Mouse (Mus musculus): ENCODE data around the gene Gm5129. TPM values are rescaled to one million over a fixed set of nuclear protein-coding genes. Genes with fewer than 3 reads are reported as not detected.

Gm5129 gene
- polyA plus RNA-seq, 1 experiment from 2014 or later: not detected

DNA sequence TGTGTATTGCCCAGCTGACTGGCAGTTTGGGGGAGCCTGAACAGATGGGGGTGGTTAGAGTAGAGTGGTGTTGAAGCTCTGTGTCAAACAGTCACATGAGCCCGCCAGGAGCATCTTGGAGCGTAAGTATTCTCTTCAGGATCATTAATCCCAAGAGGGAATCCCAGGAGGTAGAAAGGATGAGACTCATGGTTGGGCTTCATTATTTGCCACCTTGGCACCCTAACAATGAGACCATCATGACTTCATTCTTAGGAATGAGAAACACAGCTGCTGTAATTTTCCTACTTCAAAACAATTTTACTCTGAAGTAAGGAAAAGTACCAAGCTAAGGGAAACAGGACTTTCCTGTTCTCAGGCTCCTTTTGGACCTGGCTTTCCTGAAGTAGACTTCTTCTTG is 10.4 kb downstream of the Gm5129 start:
- CTCF ChIA-PET: interaction anchor here (0.8 to 1.2 kb wide), 3 partner anchors 37 to 47 kb away, joined by 3 read pairs; no protein-coding TSS in a partner anchor
- in situ Hi-C loops (cut with MboI; ENCODE audit: low pct_unique_long_range_greater_than_20kb): no loop called here

DNA sequence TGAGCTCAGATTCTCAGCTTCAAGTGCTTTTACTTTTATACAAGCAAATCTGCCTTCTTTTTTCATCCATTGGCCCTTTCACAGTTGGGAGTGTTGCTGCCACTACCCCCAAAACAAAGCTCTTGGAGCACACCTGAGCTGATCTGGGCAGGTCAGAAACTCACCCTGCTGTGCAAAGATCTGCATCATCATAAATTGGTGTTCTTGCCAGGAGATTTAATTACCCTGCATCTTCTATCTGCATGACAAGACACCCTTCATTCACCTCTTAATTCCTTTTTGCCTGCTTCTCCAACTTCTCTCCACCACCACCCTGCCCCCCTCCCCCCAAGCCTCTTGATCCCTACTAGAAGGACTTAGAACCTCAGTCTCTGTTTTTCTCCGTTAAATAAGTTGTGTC is 14.6 kb downstream of the Gm5129 start:
- no peak for ATAC-seq
- in situ Hi-C loops (cut with MboI; ENCODE audit: low pct_unique_long_range_greater_than_20kb): no loop called here
- CTCF ChIA-PET: interaction anchor here (0.7 to 1.5 kb wide), 2 partner anchors 11 to 29 kb away, joined by 3 to 4 read pairs; no protein-coding TSS in a partner anchor
- POLR2A ChIA-PET: no interaction called here
- no peak for DNase-seq (ENCODE audit: low read depth, low spot score)
- no peak for TF ChIP-seq CTCF (IDR thresholded peaks at IDR 0.05)
- H3K27me3 ChIP-seq: no peaks in the 10 kb centered on the region

More for the DNA sequence above, 10.4 kb downstream of the Gm5129 start:
- TF ChIP-seq CTCF (IDR thresholded peaks at IDR 0.05): no peak
- no peaks in the 10 kb centered on the region for H3K27me3 ChIP-seq
- DNase-seq (ENCODE audit: low read depth, low spot score): peak; percentile 67
- ATAC-seq: peak; percentile 66
- POLR2A ChIA-PET: interaction anchor here (0.6 to 1.6 kb wide), 2 partner anchors 10 to 35 kb away, joined by 4 to 7 read pairs; partner anchors contain the start of genes Dnajb6 and Gm5129

DNA sequence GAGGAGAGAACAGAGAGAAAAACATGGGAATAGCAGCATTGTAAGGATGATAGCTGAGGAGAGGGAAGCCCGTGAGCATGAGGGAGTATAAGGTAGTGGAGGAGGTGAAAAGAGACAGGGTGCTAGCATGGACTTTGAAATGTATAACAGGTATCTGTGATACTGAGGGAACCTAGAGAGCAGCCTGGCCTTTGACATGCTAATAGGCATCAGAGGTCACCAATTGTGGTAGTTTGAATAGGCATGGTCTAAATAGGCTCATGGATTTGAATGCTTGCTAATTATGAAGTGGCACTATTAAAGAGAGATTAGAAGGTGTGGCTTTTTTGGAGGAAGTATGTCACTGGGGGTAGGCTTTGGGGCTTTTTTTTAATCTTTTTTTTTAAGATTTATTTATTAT is 22.8 kb downstream of the Gm5129 start:
- CTCF ChIA-PET: no interaction called here
- ATAC-seq: no peak
- DNase-seq (ENCODE audit: low read depth, low spot score): no peak
- H3K27me3 ChIP-seq: no peaks in the 10 kb centered on the region
- POLR2A ChIA-PET: no interaction called here
- in situ Hi-C loops (cut with MboI; ENCODE audit: low pct_unique_long_range_greater_than_20kb): no loop called here
- TF ChIP-seq CTCF (IDR thresholded peaks at IDR 0.05): no peak

DNA sequence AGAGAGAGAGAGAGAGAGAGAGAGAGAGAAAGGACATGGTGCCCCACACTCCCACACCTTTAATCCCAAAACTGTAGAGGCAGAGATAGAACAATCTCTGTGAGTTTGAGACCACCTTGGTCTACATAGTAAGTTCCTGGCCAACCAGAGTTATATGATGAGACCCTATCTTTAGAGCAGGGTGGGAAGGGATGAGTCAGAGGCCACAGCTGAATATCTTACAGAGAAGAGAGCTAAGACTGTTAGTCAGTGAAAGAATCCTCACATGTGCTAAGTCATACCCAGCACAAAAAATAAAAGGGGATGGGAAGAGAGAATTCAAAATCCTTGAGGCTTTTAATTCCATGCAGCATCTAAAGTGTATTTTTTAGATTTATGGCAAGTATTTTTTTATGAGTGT is 24.1 kb downstream of the Gm5129 start:
- in situ Hi-C loops (cut with MboI; ENCODE audit: low pct_unique_long_range_greater_than_20kb): no loop called here
- no peak for TF ChIP-seq CTCF (IDR thresholded peaks at IDR 0.05)

DNA sequence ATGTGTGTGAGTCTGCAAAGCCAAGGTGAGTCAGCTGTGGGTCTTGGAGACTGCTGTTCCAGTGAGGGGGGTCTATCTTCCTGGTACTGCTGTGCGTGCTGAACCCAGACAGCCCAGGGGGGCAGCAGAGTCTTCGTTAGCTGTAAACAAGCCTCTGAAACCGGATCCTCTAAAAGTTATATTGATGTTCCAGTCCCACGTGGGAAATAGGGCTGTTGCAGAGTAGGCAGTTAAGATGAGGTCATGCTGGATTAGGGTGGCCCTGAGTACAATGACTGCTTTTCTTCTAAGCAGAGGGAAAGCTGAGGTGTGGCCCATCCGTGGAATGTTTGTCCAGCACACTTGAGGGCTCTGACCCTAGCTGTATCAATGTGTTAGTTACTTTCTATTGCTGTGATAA is 27.5 kb downstream of the Gm5129 start:
- in situ Hi-C loops (cut with MboI; ENCODE audit: low pct_unique_long_range_greater_than_20kb): no loop called here

More for the DNA sequence above, 24.1 kb downstream of the Gm5129 start:
- CTCF ChIA-PET: no interaction called here
- ATAC-seq: no peak
- H3K27me3 ChIP-seq: no peaks in the 10 kb centered on the region
- POLR2A ChIA-PET: interaction anchor here (0.7 kb wide), 2 partner anchors 20 to 1562 kb away, joined by 3 to 4 read pairs; no protein-coding TSS in a partner anchor
- DNase-seq (ENCODE audit: low read depth, low spot score): no peak

DNA sequence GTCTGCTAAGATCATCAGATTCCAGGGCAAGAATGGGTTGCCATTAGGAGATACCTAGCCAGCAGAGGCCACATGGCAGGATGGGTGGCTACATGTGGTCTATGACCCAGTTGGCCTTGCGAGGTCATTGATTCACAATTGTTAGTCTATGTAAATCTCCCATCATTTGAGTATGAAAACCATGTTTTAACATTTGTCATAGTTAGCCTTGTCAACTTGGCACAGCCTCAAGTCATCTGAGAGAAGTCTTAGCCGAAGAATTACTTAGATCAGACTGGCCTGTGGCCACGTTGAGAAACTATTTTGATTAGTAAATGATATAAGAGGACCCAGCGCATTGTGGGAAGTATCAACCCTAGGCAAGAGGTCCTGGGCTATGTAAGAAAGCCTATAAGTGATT is 28.5 kb downstream of the Gm5129 start:
- in situ Hi-C loops (cut with MboI; ENCODE audit: low pct_unique_long_range_greater_than_20kb): no loop called here
- TF ChIP-seq CTCF (IDR thresholded peaks at IDR 0.05): no peak
- H3K27me3 ChIP-seq: no peaks in the 10 kb centered on the region
- CTCF ChIA-PET: no interaction called here
- no peak for ATAC-seq
- POLR2A ChIA-PET: no interaction called here
- DNase-seq (ENCODE audit: low read depth, low spot score): no peak

More for the DNA sequence above, 27.5 kb downstream of the Gm5129 start:
- no peaks in the 10 kb centered on the region for H3K27me3 ChIP-seq
- ChIA-PET POLR2A (no interaction called here), CTCF (interaction anchor here (1.2 kb wide), 1 partner anchor 30 kb away, joined by 3 read pairs; no protein-coding TSS in a partner anchor)
- DNase-seq (ENCODE audit: low read depth, low spot score): peak; percentile 66
- no peak for TF ChIP-seq CTCF (IDR thresholded peaks at IDR 0.05)
- ATAC-seq: peak; percentile 74

DNA sequence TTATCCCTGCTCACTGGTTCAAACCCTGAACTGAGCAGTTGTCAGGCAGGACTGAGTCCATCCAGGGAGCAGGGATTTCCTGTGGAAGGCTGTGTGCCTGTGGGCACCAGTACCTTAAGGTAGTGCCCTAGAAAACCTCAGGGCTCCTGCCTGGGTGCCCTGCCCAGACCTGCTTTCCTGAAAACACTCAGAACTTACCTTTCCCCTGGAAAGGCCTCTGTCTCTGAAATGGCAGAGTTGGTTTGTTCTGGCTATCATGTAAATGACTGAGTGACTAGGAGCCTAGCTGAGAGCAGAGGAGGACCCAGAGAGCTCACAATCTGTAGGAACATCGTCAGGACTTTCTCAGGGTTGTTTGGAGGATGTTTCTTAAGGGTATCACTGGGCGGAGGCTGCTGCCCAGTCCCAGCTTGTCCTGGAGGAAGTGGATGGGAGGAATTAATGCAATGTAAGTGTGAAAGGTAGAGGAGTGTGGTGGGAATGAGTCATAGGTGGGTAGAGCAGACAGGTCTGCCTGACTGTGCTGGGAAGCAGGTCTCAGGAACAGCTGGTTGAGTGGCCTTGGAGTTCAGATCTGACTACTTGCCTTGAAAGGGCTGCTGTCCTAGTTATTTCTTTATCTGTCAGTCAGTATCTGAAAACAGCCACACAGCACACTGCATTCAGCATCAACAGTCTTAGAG is 36.1 kb downstream of the Gm5129 start:
- no peak for ATAC-seq
- CTCF ChIA-PET: interaction anchor here (1.5 kb wide), 1 partner anchor 11 kb away, joined by 3 read pairs; no protein-coding TSS in a partner anchor
- TF ChIP-seq CTCF (IDR thresholded peaks at IDR 0.05): no peak
- in situ Hi-C loops (cut with MboI; ENCODE audit: low pct_unique_long_range_greater_than_20kb): no loop called here
- POLR2A ChIA-PET: interaction anchor here (0.9 kb wide), 1 partner anchor 33 kb away, joined by 3 read pairs; no protein-coding TSS in a partner anchor
- DNase-seq (ENCODE audit: low read depth, low spot score): no peak
- no peaks in the 10 kb centered on the region for H3K27me3 ChIP-seq

DNA sequence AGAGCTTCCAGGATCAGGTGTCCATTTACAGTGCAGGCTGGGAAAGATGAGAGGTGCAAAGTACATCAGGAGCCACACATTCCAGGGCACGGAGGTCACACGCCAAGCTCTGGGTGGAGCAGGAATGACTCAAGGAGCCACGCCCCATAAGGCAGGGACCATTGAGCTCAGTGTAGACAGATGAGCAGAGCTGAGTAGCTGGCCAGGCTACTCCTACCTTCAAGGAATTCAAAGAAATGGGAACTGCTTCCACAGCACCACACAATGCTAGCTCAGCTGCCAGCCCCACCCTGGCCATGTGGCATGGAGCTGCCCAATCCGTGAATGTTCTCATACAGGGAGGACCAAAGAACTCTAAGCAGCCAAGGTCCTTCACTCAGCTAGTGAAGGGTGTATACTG is 37.2 kb downstream of the Gm5129 start:
- in situ Hi-C loops (cut with MboI; ENCODE audit: low pct_unique_long_range_greater_than_20kb): no loop called here
- ATAC-seq: peak; percentile 5
- H3K27me3 ChIP-seq: no peaks in the 10 kb centered on the region
- DNase-seq (ENCODE audit: low read depth, low spot score): no peak
- CTCF ChIA-PET: interaction anchor here (1.3 kb wide), 1 partner anchor 9 kb away, joined by 4 read pairs; no protein-coding TSS in a partner anchor
- no peak for TF ChIP-seq CTCF (IDR thresholded peaks at IDR 0.05)
- POLR2A ChIA-PET: no interaction called here

DNA sequence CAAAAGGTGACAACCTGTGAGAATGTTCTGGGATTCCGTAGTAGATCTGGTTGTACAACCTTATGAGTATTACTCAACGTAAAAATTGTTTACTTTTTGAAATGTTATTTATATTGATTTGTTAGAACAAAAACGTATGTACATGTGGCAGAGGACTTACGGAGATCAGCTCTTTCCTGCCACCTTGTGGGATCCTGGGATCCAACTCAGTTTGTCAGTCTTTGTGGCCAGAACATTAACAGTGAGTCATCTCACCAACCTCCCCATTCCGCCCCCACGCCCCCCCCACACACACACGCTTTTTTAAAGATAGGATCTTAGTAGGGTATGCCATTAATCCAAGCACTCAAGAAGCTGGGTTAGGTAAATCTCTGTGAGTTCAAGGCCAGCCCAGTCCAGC is 47.4 kb downstream of the Gm5129 start:
- POLR2A ChIA-PET: interaction anchor here (0.9 kb wide), 1 partner anchor 118 kb away, joined by 3 read pairs; no protein-coding TSS in a partner anchor
- in situ Hi-C loops (cut with MboI; ENCODE audit: low pct_unique_long_range_greater_than_20kb): loop anchor here (5.0 kb wide), 1 partner anchor 301 kb away; no protein-coding TSS in a partner anchor
- TF ChIP-seq CTCF (IDR thresholded peaks at IDR 0.05): peak; percentile 54
- H3K27me3 ChIP-seq: no peaks in the 10 kb centered on the region
- CTCF ChIA-PET: interaction anchor here (1.0 to 2.4 kb wide), 9 partner anchors 10 to 299 kb away, joined by 3 to 11 read pairs (median 4); no protein-coding TSS in a partner anchor
- DNase-seq (ENCODE audit: low read depth, low spot score) (no peak), ATAC-seq (no peak)

DNA sequence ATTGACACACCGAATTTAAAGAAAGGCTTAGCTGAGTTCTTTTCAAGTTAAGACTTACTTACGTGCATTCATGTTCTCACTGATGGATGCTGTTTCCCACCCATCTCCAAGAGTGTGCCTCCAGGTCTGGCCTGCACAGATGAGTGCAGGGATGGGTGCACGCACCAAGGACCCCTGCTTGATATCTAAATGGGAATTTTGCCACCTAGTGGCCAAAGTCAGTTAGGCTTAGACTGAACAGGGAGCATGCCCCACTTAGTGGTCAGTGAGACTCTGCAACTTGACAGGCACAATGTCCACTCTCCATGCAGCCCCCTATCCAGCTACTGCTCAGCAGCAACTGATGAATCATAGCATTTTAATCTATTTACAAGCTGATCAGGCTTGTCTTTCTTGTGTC is 48.1 kb downstream of the Gm5129 start:
- DNase-seq (ENCODE audit: low read depth, low spot score): no peak
- peak; percentile 77 for ATAC-seq
- no peaks in the 10 kb centered on the region for H3K27me3 ChIP-seq
- in situ Hi-C loops (cut with MboI; ENCODE audit: low pct_unique_long_range_greater_than_20kb): loop anchor here (5.0 kb wide), 1 partner anchor 300 kb away; no protein-coding TSS in a partner anchor
- ChIA-PET POLR2A (interaction anchor here (0.9 kb wide), 1 partner anchor 118 kb away, joined by 3 read pairs; no protein-coding TSS in a partner anchor), CTCF (interaction anchor here (1.0 to 2.4 kb wide), 9 partner anchors 16 to 298 kb away, joined by 3 to 11 read pairs (median 4); no protein-coding TSS in a partner anchor)
- peak; percentile 76 for TF ChIP-seq CTCF (IDR thresholded peaks at IDR 0.05)

Other genes with a start within 250 kb of the Gm5129 start
- gene Ube3c, start 166.7 kb downstream of the Gm5129 start, polyA plus RNA-seq (2021): 57.4 TPM
- gene Dnajb6, start 248 bp downstream of the Gm5129 start, polyA plus RNA-seq (2021): 136 TPM

Measured in Patski (cell line).